Mouse (Mus musculus): Measurements from ENCODE around the gene Cul7. TPM values are rescaled to one million over a fixed set of nuclear protein-coding genes. Genes with fewer than 3 reads are reported as not detected.

Cul7 gene
- total RNA-seq (2021) = 10 to 100 TPM; 18.9 to 20.2 TPM
- long read RNA-seq, full-length matches to known transcripts = 1 of 3 reads
- long read RNA-seq, partial matches to known transcripts = 2 of 3 reads
- long read RNA-seq, other reads (novel, unspliced or antisense) = 0 of 3 reads

DNA sequence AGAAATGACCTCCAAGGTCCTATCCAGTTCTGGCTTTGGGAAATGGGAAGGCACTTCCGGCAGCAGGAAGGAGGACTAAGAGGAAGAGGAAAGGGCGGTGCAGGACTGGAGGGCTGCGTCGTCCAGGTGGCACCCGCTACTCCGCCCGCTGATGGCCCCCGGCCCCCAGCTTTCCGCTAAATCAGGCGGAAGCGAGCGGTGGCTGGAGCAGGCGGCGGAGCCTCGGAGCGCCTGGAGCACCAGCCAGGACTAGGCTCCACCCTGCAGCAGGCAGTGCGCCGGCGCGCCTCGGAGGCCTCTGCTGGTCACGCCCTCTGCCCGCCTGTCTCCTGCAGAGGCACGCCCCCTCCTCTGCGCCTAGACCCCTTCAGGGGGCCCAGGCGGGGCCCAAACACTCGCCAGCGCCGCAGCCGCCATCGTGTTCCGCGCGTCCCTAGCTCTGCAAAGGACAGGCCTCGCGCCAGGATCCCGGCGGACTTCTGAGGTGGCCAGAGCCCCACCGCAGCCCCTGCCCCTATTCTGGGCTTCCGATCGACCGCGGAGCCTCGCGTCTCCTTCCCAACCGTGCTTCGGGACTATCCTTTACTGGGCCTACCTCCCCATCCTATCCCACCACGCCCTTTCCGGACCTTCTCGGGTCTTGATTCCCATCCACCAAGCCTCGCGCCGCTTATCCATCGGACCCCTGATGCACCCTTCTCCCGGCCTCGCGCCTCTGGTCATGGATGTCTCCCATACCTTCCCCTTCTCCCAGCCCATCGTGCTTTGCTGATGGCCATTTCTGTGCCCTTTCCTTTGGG lies at the start of gene Cul7:
Cul7 (plus strand) TSS at position 106 of the 800 bp plus-strand sequence.
- DNase-seq (ENCODE audit: low spot score in 2 of 2) = peak; percentile 89 to 91

GRCm38 (mm10) chr17:46600569-46600968 lies 49.6 kb upstream of the Cul7 start:
- no peak for DNase-seq (ENCODE audit: low spot score in 2 of 2)

GRCm38 (mm10) chr17:46602212-46602611 lies 47.9 kb upstream of the Cul7 start:
- DNase-seq (ENCODE audit: low spot score in 2 of 2) = no peak

GRCm38 (mm10) chr17:46603229-46603628 lies 46.9 kb upstream of the Cul7 start:
- DNase-seq (ENCODE audit: low spot score in 2 of 2) = no peak

DNA sequence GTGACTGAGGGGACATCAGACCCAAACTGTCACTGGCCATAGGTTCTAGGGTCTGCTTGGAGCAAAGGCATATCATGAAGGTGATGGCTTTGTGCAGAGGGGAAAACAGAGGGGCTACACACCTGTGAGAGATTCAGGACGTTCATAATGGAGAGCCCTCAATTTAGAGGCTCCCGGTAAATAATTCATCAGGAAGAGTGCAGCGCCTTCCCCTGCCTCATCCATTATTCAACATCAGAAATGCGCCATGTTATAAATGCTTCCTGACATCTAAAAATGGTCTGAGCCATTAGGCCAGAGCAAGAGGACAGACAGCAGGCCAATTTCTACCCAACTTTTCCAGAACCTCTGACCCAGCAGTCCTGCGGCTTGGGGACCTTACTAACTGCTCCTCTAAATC lies 45.0 kb upstream of the Cul7 start:
- DNase-seq (ENCODE audit: low spot score in 2 of 2) = no peak

GRCm38 (mm10) chr17:46605987-46606386 lies 44.1 kb upstream of the Cul7 start:
- DNase-seq (ENCODE audit: low spot score in 2 of 2) = no peak

DNA sequence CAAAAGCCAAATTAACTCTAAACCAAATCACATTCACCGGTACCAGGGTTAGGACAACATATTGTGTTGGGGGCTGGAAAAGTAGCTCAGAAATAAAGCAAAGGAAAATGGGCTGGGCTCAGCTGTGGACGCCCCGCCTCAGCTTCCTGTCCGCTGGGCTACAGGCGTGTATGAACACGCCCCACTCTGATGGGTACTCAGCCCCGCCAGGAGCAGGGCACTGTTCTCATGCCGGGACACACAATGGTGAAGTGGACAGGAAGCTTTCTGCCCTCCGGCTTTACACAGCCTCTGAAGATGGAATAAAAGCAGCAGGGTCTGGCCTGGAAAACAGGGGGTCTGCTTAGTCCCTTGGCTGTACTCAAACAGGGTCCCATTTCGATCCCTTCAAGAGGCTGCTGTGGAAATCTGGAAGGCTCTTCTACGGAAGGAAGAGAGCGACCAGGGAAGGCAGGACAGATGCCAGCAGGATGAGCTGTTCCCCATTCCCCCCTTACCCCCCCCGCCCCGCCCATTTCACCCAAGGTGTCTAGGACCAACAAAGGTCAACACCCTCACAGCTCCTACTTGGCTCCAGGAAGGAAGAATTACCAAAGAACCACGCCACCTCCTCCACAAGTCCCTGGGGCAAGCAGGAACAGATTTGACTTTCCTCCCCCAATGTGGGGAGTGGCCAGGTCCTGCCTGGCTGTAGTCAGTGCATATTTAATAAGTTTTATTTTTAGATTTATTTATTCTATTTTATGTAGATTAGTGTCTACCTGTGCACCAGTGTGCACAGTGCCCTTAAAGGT lies 40.2 kb upstream of the Cul7 start:
- DNase-seq (ENCODE audit: low spot score in 2 of 2) = no peak

- no peak for DNase-seq (ENCODE audit: low spot score in 2 of 2)
Observed at GRCm38 (mm10) chr17:46611316-46611715, 38.8 kb upstream of the Cul7 start.

GRCm38 (mm10) chr17:46612189-46612588 lies 37.9 kb upstream of the Cul7 start:
- no peak for DNase-seq (ENCODE audit: low spot score in 2 of 2)

GRCm38 (mm10) chr17:46612820-46613219 lies 37.3 kb upstream of the Cul7 start:
- DNase-seq (ENCODE audit: low spot score in 2 of 2) = no peak

DNA sequence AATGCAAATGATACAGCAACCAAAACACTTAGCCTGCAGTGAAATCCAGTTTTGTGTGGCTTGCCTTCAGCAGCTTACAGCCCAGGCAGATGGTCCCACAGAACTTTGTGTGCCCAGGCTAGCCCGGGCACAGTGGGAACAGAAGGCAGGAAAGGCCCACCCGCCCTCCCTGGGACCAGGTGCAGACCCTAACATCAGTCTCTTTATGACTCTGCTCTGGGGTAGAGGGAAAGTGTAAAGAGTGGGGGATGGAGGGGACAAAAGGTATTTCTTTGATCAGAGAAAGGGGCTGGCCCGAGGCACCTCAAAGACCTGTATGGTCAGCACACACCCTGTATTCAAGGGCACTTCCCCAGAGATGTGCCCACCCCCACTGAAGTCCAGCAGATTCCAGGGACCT lies 36.9 kb upstream of the Cul7 start:
- no peak for DNase-seq (ENCODE audit: low spot score in 2 of 2)

GRCm38 (mm10) chr17:46617799-46618198 lies 32.3 kb upstream of the Cul7 start:
- no peak for DNase-seq (ENCODE audit: low spot score in 2 of 2)

- DNase-seq (ENCODE audit: low spot score in 2 of 2) = no peak
Observed at GRCm38 (mm10) chr17:46618394-46618768, 31.8 kb upstream of the Cul7 start.

DNA sequence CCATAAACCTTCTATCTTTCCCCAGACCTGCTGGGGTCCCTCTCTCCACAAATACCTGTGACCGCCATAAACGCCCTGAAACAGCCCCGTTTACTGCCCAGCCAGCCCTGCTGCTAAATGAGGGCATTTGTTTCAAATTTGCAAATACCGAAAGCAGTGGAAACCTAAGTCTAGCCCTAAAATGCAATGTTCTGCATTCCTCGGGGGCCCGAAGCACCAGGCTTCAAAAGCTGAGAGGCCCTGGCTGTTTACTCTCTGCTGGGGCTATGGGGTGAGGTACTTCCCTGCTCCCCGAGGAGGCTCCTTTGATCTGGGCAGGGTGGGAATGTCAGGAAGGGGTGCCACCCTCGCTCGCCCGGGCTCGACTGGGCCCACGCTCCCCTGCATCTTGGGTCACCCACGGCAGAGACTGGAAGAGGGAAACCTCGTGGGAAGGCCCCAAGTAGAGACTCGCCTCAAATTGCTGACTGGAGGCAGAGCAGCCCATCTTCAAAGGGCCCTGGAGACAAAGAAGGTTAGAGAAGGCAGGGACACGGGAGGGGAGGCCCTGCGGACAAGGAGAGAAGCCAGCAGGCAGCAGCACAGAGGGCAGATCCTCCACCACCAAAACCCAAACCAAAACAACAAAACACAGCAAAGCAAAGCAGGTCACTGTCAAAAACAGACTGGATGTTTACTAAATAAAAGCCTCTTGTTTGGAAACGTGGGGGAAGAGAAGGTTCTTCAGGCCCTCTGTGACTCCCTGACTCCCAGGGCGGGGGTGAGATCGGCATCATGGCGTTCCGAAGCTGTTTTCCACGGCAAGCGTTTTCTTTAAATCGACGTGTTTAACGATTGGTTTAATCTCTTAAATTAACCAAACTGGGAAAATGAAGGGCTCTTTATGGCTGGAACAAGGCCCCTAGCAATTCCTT lies 31.1 kb upstream of the Cul7 start:
- DNase-seq (ENCODE audit: low spot score in 2 of 2) = no peak

DNA sequence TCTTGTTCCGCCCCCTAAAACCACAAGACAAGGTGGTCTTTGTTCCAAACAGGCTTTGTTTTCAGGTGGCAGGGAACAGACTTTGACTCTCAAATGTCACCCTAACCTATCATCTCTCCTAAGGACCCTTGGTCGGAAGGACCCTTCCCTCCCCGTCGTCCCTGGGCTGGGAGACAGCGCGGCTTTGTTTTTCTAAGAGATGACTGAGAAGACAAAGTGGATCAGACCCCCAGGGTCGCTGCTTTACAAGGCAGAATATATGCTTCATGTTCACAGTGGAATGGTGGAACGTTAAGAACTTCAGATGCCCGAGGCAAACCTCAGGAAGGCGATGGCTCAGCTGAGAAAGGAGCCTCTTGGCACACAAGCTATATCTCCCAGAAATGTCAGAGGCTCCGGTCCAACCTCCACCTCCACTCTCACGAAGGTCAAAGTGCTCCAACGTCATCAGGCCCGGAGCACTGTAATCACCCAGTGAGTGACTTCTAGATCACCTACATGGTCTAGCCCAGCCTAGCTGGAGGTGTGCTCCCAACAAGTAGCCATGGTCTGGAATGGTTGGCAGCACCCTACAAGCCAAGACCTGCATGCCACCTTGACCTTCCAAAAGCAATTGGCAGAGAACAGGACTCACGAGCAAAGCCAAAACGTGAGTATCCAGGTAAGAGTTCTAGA lies 30.3 kb upstream of the Cul7 start:
- DNase-seq (ENCODE audit: low spot score in 2 of 2) = no peak

DNA sequence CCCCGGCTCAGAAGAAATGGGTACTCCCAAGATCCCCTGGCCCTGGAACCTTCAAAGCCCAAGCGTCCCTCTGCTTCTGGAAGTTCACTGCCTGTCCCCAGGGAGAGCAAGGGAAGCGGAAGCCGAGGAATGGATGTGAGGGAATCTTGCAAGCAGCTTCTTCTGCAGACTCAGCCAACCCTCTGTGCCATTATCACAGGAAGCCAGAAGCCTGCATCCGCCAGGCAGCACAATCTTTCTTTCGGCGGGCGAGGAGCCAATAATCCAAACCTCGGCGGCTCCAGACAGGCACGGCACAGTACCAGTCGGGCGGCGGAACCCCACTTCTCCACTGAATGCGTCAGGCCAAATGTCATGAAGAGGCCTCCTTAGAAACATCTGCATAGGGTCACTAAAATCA lies 28.8 kb upstream of the Cul7 start:
- DNase-seq (ENCODE audit: low spot score in 2 of 2) = peak; percentile 35 to 60

DNA sequence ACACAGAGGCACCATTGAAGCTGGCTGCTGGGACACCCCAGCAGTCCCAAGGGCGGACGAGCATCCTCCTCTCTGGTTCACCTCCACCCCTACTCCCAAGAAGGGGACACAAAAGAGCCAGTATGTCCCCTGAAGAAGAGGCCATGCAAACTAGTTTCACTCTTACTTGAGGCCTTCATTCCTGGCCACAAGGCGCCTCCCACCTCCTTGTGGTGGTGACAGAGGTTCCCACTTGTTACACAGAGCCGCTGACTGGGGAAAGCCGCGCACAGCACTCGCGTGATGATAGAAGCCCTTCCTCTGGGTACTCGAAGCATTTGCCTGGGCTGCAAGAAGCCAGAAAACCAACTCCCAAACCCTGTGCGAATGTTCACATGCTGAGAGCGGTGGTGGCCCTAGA lies 27.9 kb upstream of the Cul7 start:
- DNase-seq (ENCODE audit: low spot score in 2 of 2) = no peak

GRCm38 (mm10) chr17:46623819-46624557 lies 26.1 kb upstream of the Cul7 start:
- no peak for DNase-seq (ENCODE audit: low spot score in 2 of 2)

DNA sequence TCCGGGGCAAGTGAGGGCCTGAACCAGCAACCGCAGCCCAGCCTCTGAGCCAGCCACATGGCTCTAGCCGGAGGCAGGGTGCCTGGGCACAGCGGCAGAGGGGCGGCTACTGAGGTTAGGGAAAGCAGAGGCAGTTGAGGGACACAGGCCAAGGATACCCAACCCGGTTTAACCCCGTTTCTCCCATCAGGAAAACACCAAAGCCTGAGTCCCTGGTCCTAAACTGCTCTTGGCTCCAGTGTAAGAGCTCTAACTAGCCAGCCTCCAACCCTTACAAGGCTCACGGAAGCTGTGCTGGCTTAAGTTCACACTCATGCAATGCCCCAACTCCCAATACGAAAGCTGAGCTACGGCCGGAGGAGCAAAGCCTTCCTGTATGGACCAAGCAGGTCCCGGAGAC lies 25.5 kb upstream of the Cul7 start:
- no peak for DNase-seq (ENCODE audit: low spot score in 2 of 2)

DNA sequence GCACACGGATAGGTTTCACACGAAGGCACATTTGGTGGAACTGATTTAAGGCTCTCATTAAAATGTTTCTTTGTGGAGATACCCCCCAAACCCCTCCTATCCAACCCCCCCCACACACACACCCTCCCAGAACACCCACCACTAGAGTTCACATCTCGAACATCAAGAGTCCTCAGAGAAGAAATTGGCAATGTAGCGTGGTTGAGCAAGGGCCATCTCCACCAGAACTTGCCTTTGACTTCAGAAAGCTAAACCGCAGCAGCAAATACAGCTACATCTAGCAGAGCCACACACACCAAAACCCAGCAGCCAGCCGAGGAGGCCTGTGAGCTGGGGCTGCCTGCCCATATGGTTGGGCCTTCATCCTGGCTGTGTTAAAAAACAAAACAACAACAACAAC lies 22.7 kb upstream of the Cul7 start:
- no peak for DNase-seq (ENCODE audit: low spot score in 2 of 2)
